Mouse (Mus musculus) liver, embryonic 13.5 days (tissue): ENCODE results near the gene Cog1. TPM values are rescaled to one million over a fixed set of nuclear protein-coding genes. Genes with fewer than 3 reads are reported as not detected.
A peak's percentile ranks its signal among the peaks of the same experiment; 100 is the strongest.

Source experiments
- ATAC-seq: fragments of 200-750 bp; cut with Nextera tagmentation; 2 replicates; pipeline ENCODE4 v1.8.0; 2017; ENCODE audit warnings: low read depth, mild to moderate bottlenecking, moderate number of reproducible peaks, moderate library complexity
- DNase-seq: peaks from one replicate; pipeline ENCODE4 v3.0.0; 2022
- H3K27ac ChIP-seq: fragments of 300-500 bp; sonication (generic); 2 replicates; pipeline ENCODE4 v1.5.1; 2015; ENCODE audit warnings: moderate library complexity, mild to moderate bottlenecking, inconsistent platforms
- H3K27me3 ChIP-seq: fragments of 300-500 bp; sonication (generic); 2 replicates; pipeline ENCODE4 v1.6.1; 2015; ENCODE audit warnings: mild to moderate bottlenecking, inconsistent platforms
- H3K36me3 ChIP-seq: fragments of 300-500 bp; sonication (generic); 2 replicates; pipeline ENCODE4 v1.6.1; 2015; ENCODE audit warnings: mild to moderate bottlenecking, inconsistent platforms
- H3K4me1 ChIP-seq: fragments of 300-500 bp; sonication (generic); replicated peaks from 2 replicates; pipeline ENCODE4 v1.6.1; 2015; ENCODE audit warnings: inconsistent platforms
- H3K4me2 ChIP-seq: fragments of 300-500 bp; sonication (generic); 2 replicates; pipeline ENCODE4 v1.6.1; 2015; ENCODE audit warnings: inconsistent platforms, mild to moderate bottlenecking, moderate library complexity
- H3K4me3 ChIP-seq: fragments of 300-500 bp; sonication (generic); replicated peaks from 2 replicates; pipeline ENCODE4 v1.5.1; 2015; ENCODE audit warnings: mild to moderate bottlenecking, inconsistent platforms
- H3K9ac ChIP-seq: fragments of 300-500 bp; sonication (generic); 2 replicates; pipeline ENCODE4 v1.6.1; 2015; ENCODE audit warnings: mild to moderate bottlenecking, inconsistent platforms
- H3K9me3 ChIP-seq: fragments of 300-500 bp; sonication (generic); replicated peaks from 2 replicates; pipeline ENCODE4 v1.6.1; 2016; ENCODE audit warnings: inconsistent platforms
- WGBS: fragments of 180-500 bp; shearing (Covaris S2); methylation state at CpG from one replicate; pipeline ENCODE4 v1.1.7; 2015; ENCODE audit not compliant: insufficient replicate concordance; 5-methylcytosine and 5-hydroxymethylcytosine counted together
- polyA plus RNA-seq: library from polyadenylated mRNA; unstranded; fragments of >200 nt; fragmentation: Nextera tagmentation; extraction: Ambion mirVana; gene quantifications from 2 replicates; pipeline ENCODE4 v1.2.1, GENCODE M21; 2015

Cog1 gene
- polyA plus RNA-seq, 1 experiment from 2014 or later, result 12.3 TPM

DNA sequence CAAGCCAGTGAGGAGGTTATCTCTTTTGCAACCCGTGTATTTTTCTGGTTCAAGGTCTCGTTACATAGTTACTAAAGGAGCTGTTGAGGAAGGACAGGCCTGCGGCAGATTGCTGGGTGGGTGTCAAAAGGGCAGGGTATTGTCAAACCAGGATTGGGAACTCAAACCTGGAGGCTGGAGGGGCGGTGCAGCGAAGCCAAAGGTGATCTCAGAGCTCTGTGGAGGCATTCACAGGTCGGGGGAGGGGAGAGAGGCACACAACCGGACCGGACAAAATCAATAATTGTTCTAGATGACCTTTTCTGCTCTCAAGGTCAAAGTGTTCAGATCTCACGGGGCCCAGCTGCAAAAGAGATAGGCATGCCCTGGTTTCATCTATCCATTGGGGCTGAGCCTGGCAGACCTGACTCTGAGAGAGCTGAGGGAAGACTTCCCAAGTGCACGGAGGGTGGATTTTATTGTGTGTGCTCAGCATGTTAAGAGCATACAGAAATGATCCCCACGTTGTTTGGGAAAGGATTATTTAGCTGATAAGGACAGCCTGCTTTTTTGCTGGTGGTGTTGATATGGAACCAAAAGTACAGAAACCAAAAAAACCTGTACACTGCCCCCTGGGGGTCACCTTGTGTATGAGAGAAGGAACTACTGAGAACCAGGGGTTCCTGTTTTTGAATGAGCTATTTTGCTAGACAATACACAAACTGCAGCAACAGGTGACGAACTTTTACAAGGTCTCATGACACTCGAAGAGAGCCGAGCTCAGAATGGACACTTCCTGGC is 31.6 kb upstream of the Cog1 start:
- Histone ChIP-seq H3K9me3 (no peaks in the 10 kb centered on the region), H3K27ac (peak overlapping the region; percentile 58), H3K4me2 (no peak overlapping the region), H3K36me3 (no peaks in the 10 kb centered on the region), H3K4me3 (no peak overlapping the region), H3K27me3 (peaks cover 49% of the 10 kb centered on the region), H3K9ac (no peak overlapping the region), H3K4me1 (peaks cover 14% of the 10 kb centered on the region; the same call in 1 of the 2 replicates)
- peak; percentile 66 for ATAC-seq
- DNase-seq, result peak; percentile 34
- 40% methylated on average over 14 of the region's 14 CpGs for WGBS

DNA sequence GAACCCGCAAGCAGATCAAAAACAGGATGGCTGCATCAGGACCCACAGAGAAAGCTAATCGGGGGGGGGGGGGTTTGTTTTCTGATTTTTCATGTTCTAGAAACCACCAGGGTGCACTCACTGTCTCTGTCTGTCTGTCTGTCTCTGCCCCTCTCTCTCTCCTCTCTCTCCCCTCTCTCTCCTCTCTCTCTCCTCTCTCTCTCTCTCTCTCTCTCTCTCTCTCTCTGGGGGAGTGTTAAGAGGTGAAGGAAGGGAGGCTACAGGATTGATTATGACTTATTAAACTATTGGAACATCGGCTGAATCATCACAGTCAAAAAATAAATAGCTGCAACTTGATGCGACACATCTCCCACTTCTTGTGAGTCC is 30.7 kb upstream of the Cog1 start:
- ATAC-seq (no peak), DNase-seq (no peak)
- Histone ChIP-seq H3K27me3 (peaks cover 49% of the 10 kb centered on the region), H3K27ac (0 out of 2 replicates have a peak overlapping the region, but pooled peaks have one; percentile 58), H3K4me1 (peaks cover 14% of the 10 kb centered on the region; the same call in 1 of the 2 replicates), H3K9ac (no peak overlapping the region; the same call in 1 of the 2 replicates), H3K4me2 (peak overlapping the region; percentile 65), H3K36me3 (no peaks in the 10 kb centered on the region), H3K9me3 (no peaks in the 10 kb centered on the region), H3K4me3 (peak overlapping the region; percentile 49; the same call in 1 of the 2 replicates)
- 19% methylated on average over 4 of the region's 4 CpGs for WGBS

- DNase-seq (peak; percentile 10), ATAC-seq (peak; percentile 19)
- peaks cover 49% of the 10 kb centered on the region for H3K27me3 ChIP-seq
- peak within 1 kb of the TSS; percentile 49 for H3K4me3 ChIP-seq
- 0 out of 2 replicates have a peak within 1 kb of the TSS, but pooled peaks have one; percentile 58 for H3K27ac ChIP-seq
- peak within 1 kb of the TSS; percentile 65 for H3K4me2 ChIP-seq
- peak within 1 kb of the TSS; percentile 26; the same call in 1 of the 2 replicates for H3K9ac ChIP-seq
- H3K4me1 ChIP-seq, result peaks cover 14% of the 10 kb centered on the region; the same call in 1 of the 2 replicates
- H3K36me3 ChIP-seq, result no peaks in the 10 kb centered on the region
- H3K9me3 ChIP-seq, result no peaks in the 10 kb centered on the region
- WGBS, result 3% methylated on average over 54 of the region's 54 CpGs
These were observed 30.1 kb upstream of the Cog1 start, which contains the start of gene Sstr2 for GRCm38 (mm10) chr11:113618672-113619419. Sstr2 (plus strand) TSS chr11:113619342.

- 0 out of 2 replicates have a peak, but pooled peaks have one; percentile 2 for ATAC-seq
- Histone ChIP-seq H3K4me2 (peak overlapping the region; percentile 65), H3K4me1 (peaks cover 14% of the 10 kb centered on the region; the same call in 1 of the 2 replicates), H3K9ac (peak overlapping the region; percentile 26; the same call in 1 of the 2 replicates), H3K27me3 (peaks cover 49% of the 10 kb centered on the region), H3K36me3 (no peaks in the 10 kb centered on the region), H3K27ac (no peak overlapping the region), H3K9me3 (no peaks in the 10 kb centered on the region), H3K4me3 (peak overlapping the region; percentile 49)
- 4% methylated on average over 31 of the region's 31 CpGs for WGBS
- DNase-seq, result no peak
These were observed 29.4 kb upstream of the Cog1 start for GRCm38 (mm10) chr11:113619420-113620080.

DNA sequence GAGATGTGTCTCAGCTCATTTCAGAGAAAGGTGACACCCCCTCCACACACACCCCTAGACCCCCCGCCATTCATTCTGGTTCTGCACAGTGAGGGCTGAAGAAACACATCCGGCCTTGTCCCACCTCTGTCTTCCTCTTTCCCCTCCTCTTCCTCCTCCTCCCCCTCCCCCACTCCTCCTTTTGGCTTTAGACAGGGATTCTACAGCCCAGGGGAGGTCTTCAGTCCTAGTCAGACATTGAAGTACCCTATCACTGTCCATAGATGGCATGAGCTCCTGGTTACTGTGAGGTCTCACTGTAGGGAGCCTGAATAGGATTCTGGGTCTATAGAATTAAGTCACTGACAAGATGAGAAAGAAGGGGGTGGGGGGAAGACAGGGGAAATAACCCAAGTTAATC is 28.0 kb upstream of the Cog1 start:
- H3K36me3 ChIP-seq, result no peaks in the 10 kb centered on the region
- peaks cover 14% of the 10 kb centered on the region; the same call in 1 of the 2 replicates for H3K4me1 ChIP-seq
- no peak for DNase-seq
- ATAC-seq, result no peak
- no peaks in the 10 kb centered on the region for H3K9me3 ChIP-seq
- H3K4me2 ChIP-seq, result no peak overlapping the region
- WGBS, result 22% methylated on average over 2 of the region's 2 CpGs
- no peak overlapping the region for H3K4me3 ChIP-seq
- H3K9ac ChIP-seq, result no peak overlapping the region
- peaks cover 44% of the 10 kb centered on the region for H3K27me3 ChIP-seq
- no peak overlapping the region for H3K27ac ChIP-seq

DNA sequence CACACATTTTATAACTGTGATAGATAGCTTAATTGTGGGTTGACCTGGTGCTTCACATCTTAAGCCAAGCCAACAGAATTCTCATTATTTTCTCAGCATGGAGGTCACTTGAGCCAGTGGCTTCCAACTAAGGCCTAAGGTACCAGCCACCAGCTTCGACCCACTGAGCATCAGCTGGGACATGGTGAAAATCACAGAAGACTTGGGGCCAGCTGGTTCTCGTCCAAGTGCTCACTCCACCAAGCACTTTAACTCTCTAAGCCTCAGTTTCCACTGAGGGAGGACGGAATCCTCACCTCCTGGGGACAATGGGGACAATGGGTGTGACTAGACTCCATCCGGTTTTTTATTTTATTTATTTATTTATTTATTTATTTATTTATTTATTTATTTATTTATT is 26.9 kb upstream of the Cog1 start:
- no peak for ATAC-seq

DNA sequence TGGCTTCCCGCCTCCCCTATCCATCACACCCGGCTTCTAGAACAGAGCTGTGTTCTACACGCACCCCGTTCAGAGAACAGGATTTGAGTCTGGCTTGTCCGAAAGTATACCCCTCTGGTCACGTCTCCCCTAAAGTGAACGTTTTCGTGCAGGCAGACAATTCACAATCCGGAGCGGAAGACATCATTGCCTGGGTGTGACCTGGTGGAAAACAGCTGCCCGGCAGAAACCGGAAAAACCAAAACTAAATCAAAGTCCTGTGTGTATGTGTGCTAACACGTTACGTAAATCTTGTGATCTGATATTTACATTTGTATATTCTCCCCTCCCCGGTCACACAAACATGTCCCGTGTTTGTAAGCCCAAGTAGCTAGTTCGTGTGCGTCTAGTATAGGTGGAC is 23.5 kb upstream of the Cog1 start:
- H3K4me2 ChIP-seq, result no peak overlapping the region
- no peak overlapping the region for H3K27ac ChIP-seq
- H3K9me3 ChIP-seq, result no peaks in the 10 kb centered on the region
- peaks cover 16% of the 10 kb centered on the region for H3K27me3 ChIP-seq
- no peak overlapping the region for H3K4me3 ChIP-seq
- ATAC-seq (no peak), DNase-seq (no peak)
- H3K4me1 ChIP-seq, result no peaks in the 10 kb centered on the region
- no peak overlapping the region for H3K9ac ChIP-seq
- WGBS, result 82% methylated on average over 18 of the region's 18 CpGs
- H3K36me3 ChIP-seq, result no peaks in the 10 kb centered on the region

More for the DNA sequence above, 26.9 kb upstream of the Cog1 start:
- no peaks in the 10 kb centered on the region for H3K9me3 ChIP-seq
- no peaks in the 10 kb centered on the region for H3K36me3 ChIP-seq
- WGBS, result 62% methylated on average over 4 of the region's 4 CpGs
- H3K4me3 ChIP-seq, result no peak overlapping the region
- no peak for DNase-seq
- H3K4me2 ChIP-seq, result no peak overlapping the region
- peaks cover 14% of the 10 kb centered on the region; the same call in 1 of the 2 replicates for H3K4me1 ChIP-seq
- H3K27ac ChIP-seq, result no peak overlapping the region
- no peak overlapping the region for H3K9ac ChIP-seq
- H3K27me3 ChIP-seq, result peaks cover 44% of the 10 kb centered on the region

- Histone ChIP-seq H3K27ac (no peak overlapping the region), H3K4me2 (no peak overlapping the region), H3K4me1 (0 out of 2 replicates have a peak, but pooled peaks cover 3% of the 10 kb centered on the region), H3K36me3 (no peaks in the 10 kb centered on the region), H3K4me3 (no peak overlapping the region), H3K27me3 (no peaks in the 10 kb centered on the region), H3K9ac (no peak overlapping the region), H3K9me3 (no peaks in the 10 kb centered on the region)
- 39% methylated on average over 4 of the region's 4 CpGs for WGBS
- ATAC-seq (no peak), DNase-seq (no peak)
These were observed 21.2 kb upstream of the Cog1 start for GRCm38 (mm10) chr11:113627785-113628184.

GRCm38 (mm10) chr11:113630642-113631041 is 18.3 kb upstream of the Cog1 start:
- no peaks in the 10 kb centered on the region for H3K27me3 ChIP-seq
- no peak overlapping the region for H3K4me3 ChIP-seq
- no peaks in the 10 kb centered on the region for H3K9me3 ChIP-seq
- H3K4me2 ChIP-seq, result no peak overlapping the region
- H3K9ac ChIP-seq, result no peak overlapping the region
- 43% methylated on average over 7 of the region's 7 CpGs for WGBS
- DNase-seq (no peak), ATAC-seq (no peak)
- no peak overlapping the region for H3K27ac ChIP-seq
- H3K36me3 ChIP-seq, result no peaks in the 10 kb centered on the region
- 0 out of 2 replicates have a peak, but pooled peaks cover 4% of the 10 kb centered on the region for H3K4me1 ChIP-seq

- no peak overlapping the region for H3K4me3 ChIP-seq
- no peak overlapping the region for H3K4me2 ChIP-seq
- H3K4me1 ChIP-seq, result 0 out of 2 replicates have a peak, but pooled peaks cover 4% of the 10 kb centered on the region
- no peaks in the 10 kb centered on the region for H3K9me3 ChIP-seq
- no peaks in the 10 kb centered on the region for H3K27me3 ChIP-seq
- ATAC-seq, result no peak
- H3K27ac ChIP-seq, result no peak overlapping the region
- no peak overlapping the region for H3K9ac ChIP-seq
- no peak for DNase-seq
- H3K36me3 ChIP-seq, result no peaks in the 10 kb centered on the region
- 69% methylated on average over 8 of the region's 8 CpGs for WGBS
These were observed 17.7 kb upstream of the Cog1 start for GRCm38 (mm10) chr11:113631302-113631701.

DNA sequence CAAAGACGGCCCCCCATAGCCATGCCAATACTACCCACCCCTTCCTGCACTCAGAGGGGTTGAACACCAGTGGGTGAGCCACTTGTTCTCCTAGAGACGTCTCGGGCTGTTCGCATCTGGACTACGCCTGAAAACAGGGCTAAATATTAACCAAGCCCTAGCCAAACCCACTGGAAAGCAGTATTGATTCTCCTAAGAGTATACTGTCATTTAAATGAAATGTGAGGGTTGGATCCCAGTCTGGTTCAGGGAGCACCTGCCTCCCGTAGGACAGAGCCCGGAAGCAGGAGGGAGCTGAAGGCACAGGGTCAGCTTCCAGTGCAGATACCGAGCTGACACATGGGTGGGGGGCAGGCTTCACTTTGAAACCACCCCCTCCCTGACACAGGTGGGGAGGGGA is 17.1 kb upstream of the Cog1 start:
- 0 out of 2 replicates have a peak, but pooled peaks cover 4% of the 10 kb centered on the region for H3K4me1 ChIP-seq
- H3K27me3 ChIP-seq, result no peaks in the 10 kb centered on the region
- no peak overlapping the region for H3K4me3 ChIP-seq
- 62% methylated on average over 8 of the region's 8 CpGs for WGBS
- no peaks in the 10 kb centered on the region for H3K36me3 ChIP-seq
- peak overlapping the region; percentile 20; the same call in 1 of the 2 replicates for H3K4me2 ChIP-seq
- DNase-seq, result no peak
- H3K9ac ChIP-seq, result no peak overlapping the region
- ATAC-seq, result peak; percentile 72
- no peaks in the 10 kb centered on the region for H3K9me3 ChIP-seq
- H3K27ac ChIP-seq, result no peak overlapping the region; the same call in 1 of the 2 replicates
